Mouse (Mus musculus) gastrocnemius, postnatal 25 days (tissue): ENCODE data around the gene Zfp663. TPM values are rescaled to one million over a fixed set of nuclear protein-coding genes. Genes with fewer than 3 reads are reported as not detected.

Experiments
- DNase-seq: peaks from one replicate; pipeline ENCODE4 v3.0.0; 2022
- total RNA-seq, 2 experiments: library from RNA; stranded (reverse); gene quantifications; 1 replicate in 1 of 2; 2 replicates in 1 of 2; pipeline ENCODE4 v1.2.3; 2021

Zfp663 gene
- total RNA-seq, 2 experiments from 2014 or later: not detected

DNA sequence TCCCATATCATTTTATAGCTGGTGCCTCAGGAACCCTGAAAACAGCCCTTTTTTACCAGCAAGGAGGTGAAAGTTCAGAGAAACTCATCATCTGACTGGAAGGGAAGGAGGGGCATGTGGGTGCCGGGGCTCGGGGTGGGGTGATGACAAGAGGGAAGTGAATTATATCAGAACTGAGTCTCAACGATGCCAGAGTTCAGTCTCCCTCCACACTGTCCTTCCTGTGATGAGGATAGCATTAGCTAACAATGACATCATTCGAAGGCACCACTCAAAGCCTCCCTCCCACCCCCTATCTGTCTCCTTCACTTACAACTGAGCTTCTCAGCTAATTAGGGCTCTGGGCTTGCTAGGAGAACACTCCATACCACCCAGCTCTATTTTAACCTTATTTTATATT lies 49.0 kb downstream of the Zfp663 start:
- no peak for DNase-seq

DNA sequence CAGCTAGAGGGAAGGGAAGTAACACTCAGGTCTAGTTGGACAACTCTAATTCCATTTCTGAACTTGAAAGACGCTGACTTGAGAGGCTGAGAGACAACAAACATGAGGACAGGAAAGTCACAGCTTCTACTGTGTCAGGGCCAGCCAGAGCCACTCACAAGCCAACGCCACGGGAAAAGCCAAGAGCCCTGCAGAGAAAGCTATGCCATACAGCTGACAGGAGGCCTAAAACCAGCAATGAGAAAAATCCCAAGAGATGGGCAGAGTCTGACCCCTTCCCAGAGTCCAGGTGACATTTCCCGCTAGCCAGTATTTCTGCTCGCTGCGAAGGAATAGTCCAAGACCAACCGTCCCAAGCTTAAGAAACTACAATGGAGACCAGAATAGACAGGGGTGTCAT lies 49.6 kb downstream of the Zfp663 start:
- no peak for DNase-seq

DNA sequence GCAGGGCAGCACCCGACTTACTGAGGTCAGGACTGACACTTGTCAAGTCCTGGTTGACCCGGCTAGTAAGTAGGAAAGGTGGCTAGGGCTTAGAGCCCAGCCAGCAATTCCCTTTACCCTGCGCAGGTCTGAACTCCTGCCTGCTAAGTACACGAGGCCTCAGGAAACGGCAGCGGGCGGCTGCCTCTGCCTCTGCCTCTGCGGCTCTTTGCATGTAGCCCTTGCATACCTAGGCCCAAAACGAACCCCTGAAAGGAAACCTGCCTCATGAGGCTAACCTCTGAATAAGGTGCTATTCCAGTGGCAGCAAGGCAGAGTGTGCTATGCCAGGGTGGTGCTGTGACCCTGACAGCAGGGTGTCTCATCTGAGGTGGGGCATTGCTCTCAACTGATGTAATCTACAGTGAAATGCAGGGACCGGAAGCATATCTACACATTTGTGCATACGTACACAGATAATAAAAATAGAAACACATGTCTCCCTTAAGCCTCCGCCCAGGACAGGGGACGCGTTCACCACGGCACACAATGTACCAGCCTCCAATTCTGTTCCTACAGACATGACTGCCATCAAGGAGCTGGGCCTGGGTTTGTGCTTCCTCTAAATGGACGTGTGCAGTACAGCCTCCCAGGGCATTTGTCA lies 50.8 kb downstream of the Zfp663 start:
- DNase-seq: no peak

DNA sequence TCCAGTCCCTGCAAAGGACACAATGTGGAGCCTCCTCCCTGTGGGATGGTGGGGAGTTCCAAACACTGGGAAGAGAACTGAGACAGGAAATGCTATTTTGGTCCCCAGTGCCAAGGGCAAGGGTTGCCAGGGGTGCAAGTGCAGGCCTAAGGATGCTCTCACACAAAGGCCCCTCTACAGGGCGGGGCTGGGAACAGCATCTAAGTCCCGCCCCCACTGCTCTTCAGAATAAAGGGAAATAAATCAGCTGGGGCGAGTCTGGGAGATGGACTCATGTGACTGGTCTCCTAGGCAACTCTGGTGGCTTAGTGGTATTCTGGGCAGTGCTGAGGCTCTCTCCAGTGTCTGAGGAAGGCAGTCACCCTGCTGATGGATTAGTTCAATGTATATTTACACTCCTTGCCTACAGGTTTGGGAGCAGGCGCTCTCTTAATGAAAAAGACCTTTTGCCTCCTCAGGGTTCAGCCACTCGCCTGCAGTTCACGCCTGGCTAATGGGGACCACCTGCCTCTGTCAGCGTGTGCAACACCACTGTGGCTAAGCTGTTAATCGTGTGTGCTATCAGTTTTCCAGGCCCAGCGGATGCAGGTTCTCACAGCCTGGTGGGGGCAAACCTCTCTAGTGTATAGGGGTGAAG lies 51.6 kb downstream of the Zfp663 start:
- DNase-seq: peak; percentile 32

DNA sequence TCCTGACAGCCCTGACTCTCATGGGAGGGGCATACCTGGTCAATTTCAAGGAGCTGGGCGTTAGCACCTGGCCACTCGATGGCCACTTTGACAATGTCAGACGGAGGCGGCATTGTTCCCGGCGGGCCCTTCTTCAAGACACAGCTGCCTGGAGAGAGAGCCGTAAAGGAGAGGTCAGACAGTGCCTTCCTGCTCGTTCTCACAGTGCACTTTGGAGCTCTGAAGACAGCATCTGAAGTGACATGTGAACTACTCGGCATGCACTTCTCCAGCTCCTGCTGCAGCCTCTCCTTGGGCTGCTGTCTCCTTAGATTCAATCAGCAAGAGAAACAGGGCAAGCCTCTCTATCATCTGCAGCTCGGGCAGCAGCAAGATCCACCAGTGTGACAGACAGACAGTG lies 52.3 kb downstream of the Zfp663 start:
- no peak for DNase-seq

DNA sequence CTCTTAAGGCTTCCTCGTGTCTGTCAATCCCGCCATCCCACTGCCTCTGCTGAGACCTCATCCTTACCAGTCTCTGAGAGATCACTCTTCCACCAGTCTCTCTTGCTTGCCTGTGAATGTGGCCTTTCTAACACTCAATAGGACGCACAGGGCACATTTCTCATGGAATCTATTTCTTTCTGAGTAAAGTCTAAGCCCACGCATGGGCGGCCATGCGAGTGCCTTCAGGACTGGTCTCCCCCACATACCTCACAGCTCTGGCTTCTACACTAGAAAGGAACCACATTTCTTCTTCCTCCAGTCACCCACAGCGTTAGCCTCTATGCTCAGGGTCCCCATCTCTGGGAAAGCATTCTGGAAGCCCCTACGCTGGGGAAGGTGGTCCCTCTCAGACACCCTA lies 54.3 kb downstream of the Zfp663 start:
- DNase-seq: no peak

DNA sequence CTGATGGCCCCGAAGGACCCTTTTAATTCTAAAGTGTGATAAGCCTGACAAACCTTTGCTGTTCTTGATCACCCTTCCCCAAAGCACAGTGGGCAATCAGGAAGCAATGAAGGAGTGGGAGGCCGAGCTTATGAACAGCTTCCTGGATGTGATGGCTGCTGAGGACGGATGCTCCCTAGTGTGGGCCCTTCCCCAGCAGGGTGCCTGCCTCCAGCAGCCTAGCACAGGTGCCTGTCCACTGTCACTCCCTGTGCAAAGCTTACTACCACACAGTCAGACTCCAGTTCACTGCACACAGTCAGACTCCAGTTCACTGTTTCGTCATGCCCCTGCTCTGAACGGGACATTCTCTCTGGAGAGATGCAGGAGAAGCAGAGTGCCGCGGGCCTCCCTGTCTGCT lies 56.1 kb downstream of the Zfp663 start:
- DNase-seq: no peak

DNA sequence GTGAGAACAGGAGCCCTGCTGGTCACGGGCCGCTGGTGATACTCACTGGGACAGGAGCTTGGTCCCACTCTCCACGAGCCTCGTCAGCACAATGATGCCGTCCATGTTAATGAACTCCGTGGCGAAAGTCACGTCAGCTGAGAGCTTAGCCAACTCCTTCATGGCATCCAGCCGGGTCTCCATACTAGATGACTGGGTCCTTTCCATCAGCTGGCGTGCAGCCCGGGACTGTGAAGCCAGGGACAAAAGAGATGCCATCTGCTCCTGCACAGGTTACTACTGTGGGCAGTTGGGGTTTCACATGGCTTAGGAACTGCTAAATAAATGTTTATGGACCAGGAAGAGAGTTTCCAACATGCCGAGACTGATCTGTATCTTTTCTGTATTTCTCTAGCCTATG lies 57.0 kb downstream of the Zfp663 start:
- no peak for DNase-seq

DNA sequence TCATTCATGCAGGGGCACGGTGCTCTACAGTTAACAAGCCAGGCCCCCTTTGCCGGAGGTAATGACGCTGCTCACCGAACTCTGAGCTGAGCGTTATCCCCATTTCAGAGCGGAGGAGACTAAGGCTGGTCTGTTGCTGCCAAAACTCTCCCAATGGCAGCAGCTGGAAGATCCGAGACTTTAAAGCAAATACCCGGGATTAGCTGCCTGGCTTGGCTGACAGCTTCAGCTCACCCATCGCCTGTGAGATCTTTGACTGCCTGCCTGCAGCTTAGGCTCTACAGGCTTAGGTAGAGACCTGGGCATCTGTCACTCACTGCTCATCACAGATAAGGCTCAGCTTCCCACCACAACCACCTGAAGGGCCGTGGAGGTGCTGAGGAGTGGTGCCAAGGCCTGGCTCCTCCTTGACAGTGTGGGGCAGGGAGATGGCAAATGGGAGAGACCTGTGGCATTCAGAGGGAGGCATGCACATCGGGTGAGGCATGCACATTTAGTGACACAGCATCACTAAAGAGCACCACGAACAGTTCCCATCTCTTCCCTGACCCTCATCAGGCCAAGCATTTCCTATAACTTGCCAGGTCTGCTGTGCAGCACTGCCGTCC lies 57.6 kb downstream of the Zfp663 start:
- DNase-seq: no peak

DNA sequence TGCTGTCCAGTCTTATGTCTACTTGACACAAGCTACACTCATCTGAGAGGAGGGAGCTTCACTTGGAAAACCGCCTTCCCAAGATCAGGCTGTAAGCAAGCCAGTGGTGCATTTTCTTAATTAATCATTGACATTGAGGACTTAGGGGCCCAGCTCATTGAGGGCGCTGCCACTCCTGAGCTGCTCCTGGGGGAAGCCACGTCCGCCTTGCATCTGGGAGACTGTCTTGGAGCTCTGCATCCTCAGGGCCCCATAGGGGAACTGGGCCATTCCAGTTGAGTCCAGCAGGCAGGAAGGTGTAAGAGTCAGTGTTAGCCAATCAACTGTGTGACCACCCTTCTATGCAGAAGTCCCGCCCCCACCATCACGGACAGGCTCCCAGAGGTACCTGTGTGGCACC lies 60.7 kb downstream of the Zfp663 start:
- DNase-seq: no peak

DNA sequence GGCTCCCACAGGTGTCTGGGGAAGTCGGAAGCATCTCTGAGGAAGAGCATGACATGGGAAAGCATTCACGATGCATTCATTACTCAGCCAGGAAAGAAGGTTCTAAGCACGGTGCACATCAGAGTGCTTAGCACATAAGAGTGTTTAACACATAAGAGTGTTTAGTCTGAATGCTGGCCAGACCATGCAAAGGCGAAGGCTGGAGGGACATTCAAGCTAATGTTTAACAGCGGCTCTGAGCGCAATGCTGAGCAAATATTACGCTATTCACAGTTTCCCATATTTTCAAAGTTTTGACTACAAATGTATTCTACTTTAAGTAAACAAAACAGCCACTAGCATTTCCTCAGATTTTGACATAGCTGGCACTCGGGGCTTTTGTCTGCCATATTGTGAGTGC lies 63.1 kb downstream of the Zfp663 start:
- no peak for DNase-seq

DNA sequence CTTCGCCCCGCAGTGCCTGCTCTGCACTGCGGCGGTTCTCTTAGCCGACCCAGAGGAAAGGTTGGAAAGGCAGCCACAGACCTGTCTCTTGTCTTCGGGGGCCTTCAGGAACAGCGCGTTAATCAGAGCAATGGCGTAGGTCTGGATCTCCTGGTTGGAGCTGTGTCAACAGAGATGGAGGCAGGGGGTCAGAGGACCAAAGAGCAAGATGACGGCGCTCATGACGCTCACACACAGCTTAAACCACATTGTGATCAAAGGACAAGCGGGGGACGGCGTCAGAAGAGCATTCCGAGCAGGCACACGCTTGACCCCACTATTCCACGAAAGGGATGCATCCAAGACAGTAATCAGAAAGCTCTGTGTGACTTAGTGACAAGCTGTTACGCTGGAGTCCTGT lies 63.7 kb downstream of the Zfp663 start:
- no peak for DNase-seq

DNA sequence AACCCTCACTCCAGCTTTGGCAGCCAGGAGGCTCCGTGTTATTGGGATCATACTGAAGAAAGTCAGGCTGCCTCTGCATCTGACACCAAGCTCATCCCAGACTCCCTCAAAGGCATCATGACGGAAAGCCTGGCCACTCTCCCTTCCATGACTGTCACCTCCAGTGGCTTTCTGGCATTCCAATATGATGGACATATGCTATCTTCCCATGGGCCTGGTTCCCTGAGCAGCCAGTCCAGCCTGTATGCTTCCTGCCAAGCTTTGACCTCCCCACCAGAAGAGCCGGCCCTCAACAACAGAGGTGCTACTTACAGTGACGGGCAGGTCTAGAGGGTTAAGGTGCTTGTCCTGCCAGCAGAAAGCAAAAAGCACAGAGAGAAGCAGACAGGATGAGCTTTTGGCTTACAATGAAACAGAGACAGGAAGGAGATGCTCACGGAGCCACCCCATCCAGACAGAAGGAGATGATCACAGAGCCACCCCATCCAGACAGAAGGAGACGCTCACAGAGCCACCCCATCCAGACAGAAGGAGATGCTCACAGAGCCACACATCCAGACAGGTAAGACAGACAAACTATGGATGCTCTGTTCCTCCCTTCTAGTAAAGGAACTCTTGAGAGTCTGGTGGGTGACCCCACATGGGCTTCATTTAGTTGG lies 65.0 kb downstream of the Zfp663 start:
- DNase-seq: no peak

DNA sequence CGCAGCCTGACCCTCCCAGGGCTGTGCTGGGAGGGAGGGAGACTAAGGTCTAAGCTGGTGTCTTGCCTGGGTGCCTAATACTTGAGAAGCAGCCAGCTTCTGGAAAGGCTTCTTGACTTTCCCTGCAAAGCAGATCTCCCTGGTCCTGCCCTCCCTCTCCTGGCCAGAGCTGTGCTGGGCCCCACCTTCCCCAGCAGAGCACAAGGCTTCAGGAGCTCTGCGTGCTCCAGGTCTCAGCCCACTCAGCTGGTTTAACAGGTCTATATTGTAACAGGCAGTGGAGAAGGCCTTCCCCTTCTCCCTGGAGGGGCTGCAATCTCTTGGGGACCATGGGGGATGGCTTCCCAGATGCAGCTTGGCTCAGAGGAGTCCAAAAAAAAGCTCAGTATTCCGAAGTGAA lies 67.1 kb downstream of the Zfp663 start:
- DNase-seq: no peak

Other genes starting within 250 kb of the Zfp663 start
- gene Cdh22, start 133.9 kb downstream of the Zfp663 start, total RNA-seq: under 1 TPM; 0.08 to 0.18 TPM
- gene Slc35c2, start 80.9 kb downstream of the Zfp663 start, total RNA-seq: 10 to 100 TPM; 16.0 to 17.0 TPM
- gene Elmo2, start 42.2 kb downstream of the Zfp663 start, total RNA-seq: 10 to 100 TPM; 12.7 to 13.4 TPM
- gene Zfp334, start 19.5 kb upstream of the Zfp663 start, total RNA-seq: 1 to 10 TPM; 1.9 to 2.0 TPM
- under 1 TPM in 1 of 2 experiments, not detected in 1; 0.08 TPM for gene Ocstamp, start 31.7 kb upstream of the Zfp663 start, total RNA-seq
- gene Slc13a3, start 104.5 kb upstream of the Zfp663 start, total RNA-seq: under 1 TPM; 0.11 to 0.18 TPM
- gene Trp53rka, start 124.6 kb upstream of the Zfp663 start, total RNA-seq: 1 to 10 TPM; 8.3 to 9.2 TPM
- 1 to 10 TPM; 1.3 to 1.6 TPM for gene Slc2a10, start 135.1 kb upstream of the Zfp663 start, total RNA-seq
- 1 to 10 TPM; 1.3 to 3.8 TPM for gene Eya2, start 226.3 kb upstream of the Zfp663 start, total RNA-seq